Mouse (Mus musculus) liver, adult 2 months (tissue): ENCODE results near the gene Prune1. TPM values are rescaled to one million over a fixed set of nuclear protein-coding genes. Genes with fewer than 3 reads are reported as not detected.
A peak's percentile ranks its signal among the peaks of the same experiment; 100 is the strongest.

Experiments
- DNase-seq: peaks from one replicate; pipeline ENCODE4 v3.0.0-alpha.2; 2011; ENCODE audit warnings: low read depth, low spot score; ENCODE audit errors: extremely low read depth
- H3K27ac ChIP-seq: fragments of 200-500 bp; replicated peaks from 2 replicates; pipeline ENCODE4 v1.5.1; 2012; ENCODE audit warnings: low read depth, mild to moderate bottlenecking, control low read depth, inconsistent platforms, low read length; ENCODE audit not compliant: insufficient read depth
- H3K27me3 ChIP-seq: fragments of 200-500 bp; 2 replicates; pipeline ENCODE4 v1.6.1; 2012; ENCODE audit warnings: mild to moderate bottlenecking, moderate library complexity, low read length, inconsistent platforms; ENCODE audit not compliant: control insufficient read depth, insufficient read depth
- H3K36me3 ChIP-seq: fragments of 200-500 bp; 2 replicates; pipeline ENCODE4 v1.6.1; 2012; ENCODE audit warnings: low read length, inconsistent platforms; ENCODE audit not compliant: control insufficient read depth, insufficient read depth
- H3K4me1 ChIP-seq: fragments of 200-500 bp; 2 replicates; pipeline ENCODE4 v1.6.1; 2011; ENCODE audit warnings: low read length; ENCODE audit not compliant: control insufficient read depth, insufficient read depth
- H3K4me3 ChIP-seq: fragments of 200-500 bp; 2 replicates; pipeline ENCODE4 v1.5.1; 2011; ENCODE audit warnings: low read depth, mild to moderate bottlenecking, control low read depth, low read length, moderate library complexity; ENCODE audit not compliant: insufficient read depth
- H3K79me2 ChIP-seq: fragments of 200-500 bp; 2 replicates; pipeline ENCODE4 v1.6.1; 2012; ENCODE audit warnings: inconsistent platforms, mild to moderate bottlenecking, low read length, moderate library complexity; ENCODE audit not compliant: control insufficient read depth, insufficient read depth
- H3K9ac ChIP-seq: fragments of 200-500 bp; 2 replicates; pipeline ENCODE4 v1.6.1; 2012; ENCODE audit warnings: low read depth, mild to moderate bottlenecking, control low read depth, inconsistent platforms, low read length
- CTCF ChIP-seq: fragments of 200-500 bp; IDR thresholded peaks from 2 replicates; pipeline ENCODE4 v1.5.1; 2011; ENCODE audit warnings: low read depth, low read length, control low read depth
- POLR2A ChIP-seq: fragments of 200-500 bp; IDR thresholded peaks from 2 replicates; pipeline ENCODE4 v1.6.1; 2011; ENCODE audit warnings: low read length, control low read depth; ENCODE audit not compliant: insufficient read depth; ENCODE audit errors: extremely low read depth
- WGBS: fragments of 180-500 bp; shearing (Covaris S2); methylation state at CpG from one replicate; pipeline ENCODE4 v1.1.7; 2018; 5-methylcytosine and 5-hydroxymethylcytosine counted together
- polyA plus RNA-seq: library from polyadenylated mRNA; depleted of rRNA; stranded (reverse); fragments of >200 nt; gene quantifications from 2 replicates; pipeline ENCODE4 v1.2.3, GENCODE M21; 2012; rRNA removed
- total RNA-seq: library from RNA; depleted of rRNA; stranded (reverse); fragments of >200 nt; gene quantifications from 2 replicates; pipeline ENCODE4 v1.2.3, GENCODE M21; 2014; rRNA removed

Gene Prune1
- total and polyA plus RNA-seq, 2 experiments = 7.6 to 11.3 TPM

- TF ChIP-seq POLR2A (no peak), CTCF (no peak)
- 85% methylated on average over 2 of the region's 2 CpGs for WGBS
- no peak for DNase-seq
- Histone ChIP-seq H3K4me1 (peaks cover 20% of the 10 kb centered on the region), H3K9ac (no peak overlapping the region), H3K79me2 (no peaks in the 10 kb centered on the region; the same call in 1 of the 2 replicates), H3K36me3 (peaks cover 4% of the 10 kb centered on the region), H3K4me3 (no peak overlapping the region), H3K27ac (no peak overlapping the region), H3K27me3 (no peaks in the 10 kb centered on the region)
These were observed 71.3 kb downstream of the Prune1 start for GRCm38 (mm10) chr3:95210585-95210984.

- DNase-seq = peak; percentile 75
- 27% methylated on average over 4 of the region's 4 CpGs for WGBS
- peaks cover 20% of the 10 kb centered on the region for H3K36me3 ChIP-seq
- H3K27me3 ChIP-seq = no peaks in the 10 kb centered on the region
- TF ChIP-seq CTCF (no peak), POLR2A (no peak)
- H3K9ac ChIP-seq = no peak overlapping the region
- no peaks in the 10 kb centered on the region; the same call in 1 of the 2 replicates for H3K79me2 ChIP-seq
- no peak overlapping the region for H3K4me3 ChIP-seq
- peak overlapping the region; percentile 18; the same call in 1 of the 2 replicates for H3K27ac ChIP-seq
- peaks cover 12% of the 10 kb centered on the region; the same call in 1 of the 2 replicates for H3K4me1 ChIP-seq
These were observed 73.6 kb downstream of the Prune1 start for GRCm38 (mm10) chr3:95208286-95208685.

- Histone ChIP-seq H3K4me1 (peaks cover 6% of the 10 kb centered on the region; the same call in 1 of the 2 replicates), H3K36me3 (peaks cover 57% of the 10 kb centered on the region), H3K4me3 (no peak overlapping the region), H3K27ac (no peak overlapping the region), H3K27me3 (no peaks in the 10 kb centered on the region), H3K9ac (no peak overlapping the region), H3K79me2 (no peaks in the 10 kb centered on the region)
- no peak for TF ChIP-seq POLR2A
- TF ChIP-seq CTCF = no peak
- no peak for DNase-seq
- WGBS = 93% methylated on average over 6 of the region's 6 CpGs
These were observed 78.0 kb downstream of the Prune1 start for GRCm38 (mm10) chr3:95203880-95204279.

Other genes starting within 250 kb of the Prune1 start
- 140 and 156 TPM in 2 replicates for gene Psmd4, start 239.5 kb downstream of the Prune1 start, total RNA-seq
- 132 and 134 TPM in 2 replicates for gene Psmd4, start 239.5 kb downstream of the Prune1 start, polyA plus RNA-seq
- gene Pip5k1a, start 175.1 kb downstream of the Prune1 start, total RNA-seq = 4.5 and 5.6 TPM in 2 replicates
- 5.2 and 6.7 TPM in 2 replicates for gene Pip5k1a, start 175.1 kb downstream of the Prune1 start, polyA plus RNA-seq
- 9.9 and 12.7 TPM in 2 replicates for gene Vps72, start 171.1 kb downstream of the Prune1 start, total RNA-seq
- 25.1 and 27.4 TPM in 2 replicates for gene Vps72, start 171.1 kb downstream of the Prune1 start, polyA plus RNA-seq
- gene Tmod4, start 157.6 kb downstream of the Prune1 start, total RNA-seq = 0.65 TPM in 1 of 2 replicates, not detected in the other
- 0.25 TPM in 1 of 2 replicates, not detected in the other for gene Tmod4, start 157.6 kb downstream of the Prune1 start, polyA plus RNA-seq
- gene Scnm1, start 148.1 kb downstream of the Prune1 start, total RNA-seq = 12.6 and 13.3 TPM in 2 replicates
- gene Scnm1, start 148.1 kb downstream of the Prune1 start, polyA plus RNA-seq = 15.2 and 17.7 TPM in 2 replicates
- gene Lysmd1, start 148.0 kb downstream of the Prune1 start, total RNA-seq = 7.0 and 7.9 TPM in 2 replicates
- 6.1 and 6.5 TPM in 2 replicates for gene Lysmd1, start 148.0 kb downstream of the Prune1 start, polyA plus RNA-seq
- gene Tnfaip8l2, start 139.7 kb downstream of the Prune1 start, total RNA-seq = 2.3 and 2.8 TPM in 2 replicates
- 2.7 and 4.0 TPM in 2 replicates for gene Tnfaip8l2, start 139.7 kb downstream of the Prune1 start, polyA plus RNA-seq
- gene Sema6c, start 121.6 kb downstream of the Prune1 start, total RNA-seq = 0.65 and 1.1 TPM in 2 replicates
- 2.1 and 2.9 TPM in 2 replicates for gene Sema6c, start 121.6 kb downstream of the Prune1 start, polyA plus RNA-seq
- 13.7 and 17.6 TPM in 2 replicates for gene Gabpb2, start 64.2 kb downstream of the Prune1 start, total RNA-seq
- 4.4 and 6.1 TPM in 2 replicates for gene Gabpb2, start 64.2 kb downstream of the Prune1 start, polyA plus RNA-seq
- 8.9 and 12.3 TPM in 2 replicates for gene Cdc42se1, start 53.3 kb downstream of the Prune1 start, total RNA-seq
- 12.4 and 13.1 TPM in 2 replicates for gene Cdc42se1, start 53.3 kb downstream of the Prune1 start, polyA plus RNA-seq
- gene Mllt11, start 49.9 kb downstream of the Prune1 start, total RNA-seq = 0.81 and 0.83 TPM in 2 replicates
- gene Mllt11, start 49.9 kb downstream of the Prune1 start, polyA plus RNA-seq = 0.81 and 1.4 TPM in 2 replicates
- gene Gm128, start 40.5 kb downstream of the Prune1 start, total RNA-seq = 0.09 TPM in 1 of 2 replicates, not detected in the other
- 0.06 TPM in 1 of 2 replicates, not detected in the other for gene Gm128, start 40.5 kb downstream of the Prune1 start, polyA plus RNA-seq
- gene Bnipl, start 30.9 kb downstream of the Prune1 start, total RNA-seq = 0.07 TPM in 1 of 2 replicates, not detected in the other
- gene Bnipl, start 30.9 kb downstream of the Prune1 start, polyA plus RNA-seq = 0.16 TPM in 1 of 2 replicates, not detected in the other
- 56.6 and 63.6 TPM in 2 replicates for gene Mindy1, start 731 bp downstream of the Prune1 start, total RNA-seq
- 122 and 137 TPM in 2 replicates for gene Mindy1, start 731 bp downstream of the Prune1 start, polyA plus RNA-seq
- gene Anxa9, start 25.1 kb upstream of the Prune1 start, total RNA-seq = 0.54 and 0.55 TPM in 2 replicates
- gene Anxa9, start 25.1 kb upstream of the Prune1 start, polyA plus RNA-seq = 0.47 and 0.91 TPM in 2 replicates
- 283 and 284 TPM in 2 replicates for gene Cers2, start 32.7 kb upstream of the Prune1 start, total RNA-seq
- 266 and 271 TPM in 2 replicates for gene Cers2, start 32.7 kb upstream of the Prune1 start, polyA plus RNA-seq
- gene Setdb1, start 75.1 kb upstream of the Prune1 start, total RNA-seq = 13.3 and 15.7 TPM in 2 replicates
- gene Setdb1, start 75.1 kb upstream of the Prune1 start, polyA plus RNA-seq = 6.3 and 8.6 TPM in 2 replicates
- gene 4930558C23Rik, start 120.8 kb upstream of the Prune1 start, total RNA-seq = not detected in 2 replicates
- gene 4930558C23Rik, start 120.8 kb upstream of the Prune1 start, polyA plus RNA-seq = not detected in 2 replicates
- gene Arnt, start 152.3 kb upstream of the Prune1 start, total RNA-seq = 23.6 and 24.3 TPM in 2 replicates
- 14.2 and 20.8 TPM in 2 replicates for gene Arnt, start 152.3 kb upstream of the Prune1 start, polyA plus RNA-seq
- gene Ctsk, start 217.2 kb upstream of the Prune1 start, total RNA-seq = 0.81 and 1.3 TPM in 2 replicates
- gene Ctsk, start 217.2 kb upstream of the Prune1 start, polyA plus RNA-seq = 0.09 and 0.60 TPM in 2 replicates
- gene Ctss, start 244.7 kb upstream of the Prune1 start, total RNA-seq = 60.6 and 77.4 TPM in 2 replicates
- 9.1 and 13.5 TPM in 2 replicates for gene Ctss, start 244.7 kb upstream of the Prune1 start, polyA plus RNA-seq